Mouse (Mus musculus) Patski (cell line): ENCODE results near the gene Il17re. TPM values are rescaled to one million over a fixed set of nuclear protein-coding genes. Genes with fewer than 3 reads are reported as not detected.

Source experiments
- ATAC-seq: fragments of 100-300 bp; one replicate; pipeline ENCODE4 v1.8.0; 2021
- CTCF ChIA-PET: fragments of 350-600 bp; sonication (Branson Sonifier 250); formaldehyde crosslinking; loops from one replicate; lab custom pipeline; 2022; ENCODE audit warnings: inconsistent platforms; lab: Charles Lee
- POLR2A ChIA-PET: fragments of 350-600 bp; sonication (Branson Sonifier 250); formaldehyde crosslinking; loops from one replicate; lab custom pipeline; 2022; ENCODE audit warnings: antibody characterized with exemption, inconsistent platforms; lab: Charles Lee
- DNase-seq: peaks from one replicate; pipeline ENCODE4 v3.0.0-alpha.2; 2011; ENCODE audit warnings: low read depth, low spot score
- H3K27me3 ChIP-seq: fragments of 371-371 bp; one replicate; pipeline ENCODE4 v1.5.1; 2021
- CTCF ChIP-seq: fragments of 100-300 bp; IDR thresholded peaks from one replicate; pipeline ENCODE4 v1.5.1; 2021
- in situ Hi-C: fragments of 300-500 bp; cut with MboI; formaldehyde crosslinking; loops from 3 replicates; pipeline ENCODE4 v1.11.1; 2018; ENCODE audit warnings: low pct_unique_long_range_greater_than_20kb, mixed read lengths
- polyA plus RNA-seq: library from polyadenylated mRNA; unstranded; gene quantifications from one replicate; pipeline ENCODE4 v1.2.3, GENCODE M21; 2021

The Il17re gene
- polyA plus RNA-seq, 1 experiment from 2014 or later: 1.7 TPM

GRCm38 (mm10) chr6:113442087-113442441 is 16.2 kb upstream of the Il17re start:
- ChIA-PET POLR2A (interaction anchor here (1.4 to 1.9 kb wide), 2 partner anchors 28 to 84 kb away, joined by 3 to 10 read pairs; partner anchors contain the start of gene Il17rc), CTCF (interaction anchor here (1.3 to 7.8 kb wide), 4 partner anchors 26 to 91 kb away, joined by 3 to 82 read pairs (median 4); partner anchors contain the start of gene Il17rc)
- no peaks in the 10 kb centered on the region for H3K27me3 ChIP-seq
- DNase-seq (no peak), ATAC-seq (no peak)
- in situ Hi-C loops: loop anchor here (5.0 kb wide), 2 partner anchors 40 to 85 kb away; partner anchors contain the start of gene Creld1
- no peak for TF ChIP-seq CTCF

GRCm38 (mm10) chr6:113442442-113443090 is 15.7 kb upstream of the Il17re start, which contains the start of gene Jagn1:
Jagn1 (plus strand) TSS chr6:113442569.
- DNase-seq (no peak), ATAC-seq (peak; percentile 60)
- ChIA-PET POLR2A (interaction anchor here (1.9 kb wide), 1 partner anchor 28 kb away, joined by 10 read pairs; the partner anchor contains the start of gene Il17rc), CTCF (interaction anchor here (1.4 to 7.8 kb wide), 3 partner anchors 25 to 90 kb away, joined by 3 to 82 read pairs (median 5); partner anchors contain the start of gene Il17rc)
- in situ Hi-C loops: loop anchor here (5.0 kb wide), 2 partner anchors 40 to 85 kb away; partner anchors contain the start of gene Creld1
- TF ChIP-seq CTCF: no peak
- no peaks in the 10 kb centered on the region for H3K27me3 ChIP-seq

- peak; percentile 82 for TF ChIP-seq CTCF
- POLR2A ChIA-PET: interaction anchor here (1.5 to 1.9 kb wide), 2 partner anchors 27 to 33 kb away, joined by 4 to 10 read pairs; partner anchors contain the start of gene Il17rc
- DNase-seq (no peak), ATAC-seq (no peak)
- in situ Hi-C loops: loop anchor here (5.0 kb wide), 2 partner anchors 39 to 84 kb away; partner anchors contain the start of gene Creld1
- H3K27me3 ChIP-seq: no peaks in the 10 kb centered on the region
- CTCF ChIA-PET: interaction anchor here (7.8 kb wide), 1 partner anchor 25 kb away, joined by 82 read pairs; the partner anchor contains the start of gene Il17rc
Observed at GRCm38 (mm10) chr6:113443091-113443490, 15.2 kb upstream of the Il17re start.

- TF ChIP-seq CTCF: no peak
- DNase-seq (peak; percentile 49), ATAC-seq (peak; percentile 11)
- ChIA-PET POLR2A (interaction anchor here (1.1 to 1.5 kb wide), 3 partner anchors 22 to 36 kb away, joined by 4 to 6 read pairs (median 5); no protein-coding TSS in a partner anchor), CTCF (interaction anchor here (1.0 to 7.8 kb wide), 2 partner anchors 23 to 43 kb away, joined by 3 to 82 read pairs; partner anchors contain the start of gene Il17rc)
- in situ Hi-C loops: loop anchor here (5.0 kb wide), 2 partner anchors 38 to 83 kb away; partner anchors contain the start of gene Creld1
- no peaks in the 10 kb centered on the region for H3K27me3 ChIP-seq
Observed at GRCm38 (mm10) chr6:113444207-113444965, 13.9 kb upstream of the Il17re start.

GRCm38 (mm10) chr6:113447639-113448038 is 10.6 kb upstream of the Il17re start:
- POLR2A ChIA-PET: interaction anchor here (1.4 kb wide), 1 partner anchor 11 kb away, joined by 3 read pairs; the partner anchor contains the start of gene Il17re
- H3K27me3 ChIP-seq: no peaks in the 10 kb centered on the region
- in situ Hi-C loops: no loop called here
- ATAC-seq (no peak), DNase-seq (no peak)
- CTCF ChIA-PET: no interaction called here
- TF ChIP-seq CTCF: no peak

GRCm38 (mm10) chr6:113451839-113452238 is 6.4 kb upstream of the Il17re start:
- ATAC-seq (peak; percentile 53), DNase-seq (no peak)
- no peaks in the 10 kb centered on the region for H3K27me3 ChIP-seq
- ChIA-PET CTCF (interaction anchor here (0.9 to 1.6 kb wide), 5 partner anchors 11 to 30 kb away, joined by 3 to 5 read pairs (median 4); no protein-coding TSS in a partner anchor), POLR2A (interaction anchor here (0.6 kb wide), 1 partner anchor 15 kb away, joined by 3 read pairs; no protein-coding TSS in a partner anchor)
- TF ChIP-seq CTCF: no peak
- in situ Hi-C loops: no loop called here

GRCm38 (mm10) chr6:113455007-113455406 is 3.3 kb upstream of the Il17re start:
- no peak for TF ChIP-seq CTCF
- POLR2A ChIA-PET: interaction anchor here (0.7 kb wide), 1 partner anchor 48 kb away, joined by 5 read pairs; no protein-coding TSS in a partner anchor
- CTCF ChIA-PET: no interaction called here
- no peak for ATAC-seq
- DNase-seq: no peak
- H3K27me3 ChIP-seq: no peaks in the 10 kb centered on the region
- in situ Hi-C loops: no loop called here

- H3K27me3 ChIP-seq: no peaks in the 10 kb centered on the region
- POLR2A ChIA-PET: interaction anchor here (1.5 kb wide), 1 partner anchor 11 kb away, joined by 3 read pairs; no protein-coding TSS in a partner anchor
- CTCF ChIA-PET: interaction anchor here (2.6 kb wide), 1 partner anchor 9 kb away, joined by 10 read pairs; no protein-coding TSS in a partner anchor
- in situ Hi-C loops: no loop called here
- no peak for TF ChIP-seq CTCF
- DNase-seq: no peak
- ATAC-seq: no peak
Observed at GRCm38 (mm10) chr6:113458635-113459034, 351 bp downstream of the Il17re start.

- TF ChIP-seq CTCF: no peak
- no peak for ATAC-seq
- in situ Hi-C loops: no loop called here
- CTCF ChIA-PET: interaction anchor here (2.1 to 10.3 kb wide), 2 partner anchors 12 to 21 kb away, joined by 5 to 82 read pairs; partner anchors contain the start of gene Jagn1
- POLR2A ChIA-PET: no interaction called here
- no peaks in the 10 kb centered on the region for H3K27me3 ChIP-seq
- DNase-seq: no peak
Observed at GRCm38 (mm10) chr6:113464040-113464439, 5.8 kb downstream of the Il17re start.

GRCm38 (mm10) chr6:113465602-113466001 is 7.3 kb downstream of the Il17re start:
- DNase-seq: no peak
- POLR2A ChIA-PET: interaction anchor here (1.0 to 1.7 kb wide), 2 partner anchors 15 to 19 kb away, joined by 3 to 7 read pairs; no protein-coding TSS in a partner anchor
- CTCF ChIA-PET: interaction anchor here (0.9 to 10.3 kb wide), 5 partner anchors 9 to 66 kb away, joined by 3 to 82 read pairs (median 4); partner anchors contain the start of genes Emc3, Fancd2 and Jagn1
- H3K27me3 ChIP-seq: no peaks in the 10 kb centered on the region
- no peak for ATAC-seq
- in situ Hi-C loops: no loop called here
- no peak for TF ChIP-seq CTCF
